Mouse (Mus musculus): ENCODE measurements at regions not wholly inside any gene's neighbourhood (a gene's known extent, or its start where the extent isn't known, plus 50 kb on each side); places are given as distances from the start of the nearest gene placed in this dataset.
"Not testable (repeated sequence)": the region's sequence is repeated elsewhere in the genome, so short reads cannot be mapped to it uniquely, and the experiment has no call there.

DNA sequence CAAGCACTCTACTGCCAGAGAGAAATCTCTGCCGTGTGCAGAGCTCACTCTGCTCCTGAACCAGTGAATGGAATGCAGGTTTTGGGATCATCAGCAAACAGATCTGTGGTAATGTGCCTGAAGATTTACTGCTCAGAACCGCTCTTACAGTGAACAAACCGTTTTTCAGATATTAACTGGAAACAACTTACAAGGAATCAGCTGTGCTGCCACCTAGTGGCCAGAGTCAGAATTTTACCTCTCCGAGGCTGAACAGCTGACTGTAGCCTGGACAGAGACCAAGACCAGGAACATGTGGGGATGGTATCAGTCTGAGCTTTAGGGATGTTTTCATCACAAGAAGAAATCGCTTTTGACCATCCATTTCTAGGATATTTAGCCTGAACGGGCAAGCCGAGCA is 65.3 kb downstream of the Gm15023 start:
- DNase-seq (ENCODE audit: low spot score), result peak; percentile 14

DNA sequence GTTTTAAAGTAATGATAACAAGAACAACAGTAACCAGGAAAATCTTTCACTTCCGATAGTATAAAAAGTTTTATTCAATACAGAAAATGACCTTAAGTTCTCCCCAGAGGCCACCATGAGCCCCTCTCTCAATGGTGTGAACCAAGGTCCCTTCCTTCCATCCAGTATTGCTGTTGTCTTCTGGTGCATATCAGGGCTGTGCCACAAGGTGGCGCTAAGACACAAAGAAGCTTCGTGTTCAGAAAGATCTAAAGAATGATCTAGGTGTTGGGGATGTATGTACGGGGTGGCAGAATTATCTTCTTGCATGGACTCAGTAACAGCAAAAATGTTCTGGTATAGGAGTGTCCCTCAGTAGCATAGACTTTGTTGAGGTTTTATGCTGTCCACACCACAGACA is 66.6 kb downstream of the Gm15023 start:
- DNase-seq (ENCODE audit: low spot score), result peak; percentile 6

DNA sequence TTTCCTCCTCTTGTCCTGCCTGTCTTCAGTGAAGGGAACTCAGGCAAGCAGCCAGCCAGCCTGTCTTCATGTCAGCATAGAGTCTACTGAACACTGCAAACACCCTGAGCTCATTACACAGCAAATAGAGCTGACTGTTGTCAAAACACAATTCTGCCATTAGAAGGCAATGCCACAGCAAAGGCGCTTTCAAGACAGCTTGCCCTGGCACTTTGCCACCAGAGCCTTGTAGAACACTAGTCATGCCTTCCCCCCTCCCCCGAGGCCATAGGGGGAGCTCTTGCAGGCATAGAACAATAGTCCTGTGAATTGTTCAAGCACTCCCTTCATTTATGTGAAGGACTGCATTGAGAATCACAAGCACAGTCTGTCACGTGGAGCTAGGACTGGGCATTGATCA is 75.8 kb downstream of the Gm15023 start:
- no peak for DNase-seq (ENCODE audit: low spot score)

DNA sequence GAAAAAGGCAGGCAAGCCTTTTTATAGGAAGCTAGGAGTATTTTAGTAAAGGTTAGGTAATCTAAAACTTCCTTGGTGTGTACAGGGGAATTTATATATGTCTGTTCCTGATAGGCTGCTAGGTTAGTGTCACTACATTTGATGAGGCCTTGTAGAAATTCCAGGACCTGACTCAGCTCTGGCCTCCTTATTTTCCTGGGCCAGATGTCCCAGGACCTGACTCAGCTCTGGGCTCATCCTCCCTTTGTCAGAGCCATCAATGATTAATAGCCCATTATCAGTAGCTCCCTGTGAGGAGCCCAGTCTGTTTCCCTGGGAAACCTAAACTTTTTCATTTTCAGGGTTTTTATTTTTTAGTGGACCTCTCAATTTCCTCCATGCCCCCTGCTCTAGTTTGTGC is 79.3 kb downstream of the Gm15023 start:
- DNase-seq (ENCODE audit: low spot score), result no peak

DNA sequence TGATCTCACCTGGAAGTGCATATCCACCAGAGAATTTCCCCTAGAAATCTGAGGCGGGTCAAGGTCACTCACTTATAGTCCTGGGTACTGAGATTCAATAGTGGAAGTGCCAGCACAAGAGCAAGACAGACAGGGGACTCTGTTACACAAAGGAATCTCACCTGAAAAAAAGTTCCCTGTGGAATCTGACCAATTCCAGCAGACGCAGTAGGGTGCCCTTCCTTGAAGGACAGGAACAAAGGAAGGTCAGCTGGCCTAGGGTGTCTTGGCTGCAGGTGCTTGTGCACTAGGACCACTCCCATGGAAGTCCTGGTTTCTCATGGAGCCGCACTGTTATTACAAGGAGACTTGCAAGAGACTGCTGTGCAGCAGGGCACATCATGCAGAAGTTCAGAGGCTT is 81.2 kb downstream of the Gm15023 start:
- no peak for DNase-seq (ENCODE audit: low spot score)

DNA sequence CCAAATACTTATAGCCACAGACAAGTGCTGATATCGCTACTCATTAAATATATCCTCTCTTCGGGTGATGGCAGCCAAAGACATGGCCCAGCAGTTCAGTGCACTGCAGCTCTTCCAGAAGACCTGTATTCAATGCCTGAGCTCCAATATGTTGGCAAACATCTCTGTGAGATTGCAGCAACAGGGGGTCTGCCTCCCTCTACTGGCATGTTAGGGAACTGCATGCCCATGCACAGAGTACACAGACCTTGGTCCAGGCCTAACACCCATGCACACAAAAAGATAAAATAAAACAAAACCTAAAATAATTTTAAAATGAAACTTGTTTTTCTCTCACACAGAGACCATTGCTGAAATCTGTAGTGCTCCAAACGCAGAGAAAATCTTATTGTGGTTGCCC is 82.1 kb upstream of the Zmat1 start:
- DNase-seq (ENCODE audit: low spot score), result peak; percentile 16

DNA sequence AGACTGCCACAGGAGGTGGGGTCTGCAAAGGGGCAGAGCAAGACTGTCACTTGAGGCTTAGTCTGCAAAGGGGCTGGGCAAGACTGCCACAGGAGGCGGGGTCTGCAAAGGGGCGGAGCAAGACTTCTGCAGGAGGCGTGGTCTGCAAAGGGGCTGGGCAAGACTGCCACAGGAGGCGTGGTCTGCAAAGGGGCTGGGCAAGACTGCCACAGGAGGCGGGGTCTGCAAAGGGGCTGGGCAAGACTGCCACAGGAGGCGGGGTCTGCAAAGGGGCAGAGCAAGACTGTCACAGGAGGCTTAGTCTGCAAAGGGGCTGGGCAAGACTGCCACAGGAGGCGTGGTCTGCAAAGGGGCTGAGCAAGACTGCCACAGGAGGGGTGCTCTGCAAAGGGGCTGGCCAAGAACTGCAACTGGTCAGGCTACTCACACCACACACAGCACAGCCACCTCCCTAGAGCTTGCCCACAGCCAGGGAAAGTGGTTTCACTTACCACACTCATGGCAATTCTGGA is 78.1 kb upstream of the Zmat1 start:
- DNase-seq (ENCODE audit: low spot score), result peak; percentile 83

DNA sequence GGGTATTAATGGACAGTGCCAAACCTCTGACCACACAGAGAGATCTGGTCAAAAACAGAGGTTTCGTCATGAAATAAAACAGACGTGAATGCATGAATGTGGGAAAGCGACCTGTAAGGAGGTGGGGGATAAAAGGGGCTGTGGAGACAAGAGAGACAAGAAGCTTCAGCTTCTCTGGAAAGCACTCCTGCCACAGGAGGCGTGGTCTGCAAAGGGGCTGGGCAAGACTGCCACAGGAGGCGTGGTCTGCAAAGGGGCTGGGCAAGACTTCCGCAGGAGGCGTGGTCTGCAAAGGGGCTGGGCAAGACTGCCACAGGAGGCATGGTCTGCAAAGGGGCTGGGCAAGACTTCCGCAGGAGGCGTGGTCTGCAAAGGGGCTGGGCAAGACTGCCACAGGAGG is 77.6 kb upstream of the Zmat1 start:
- DNase-seq (ENCODE audit: low spot score), result peak; percentile 55

DNA sequence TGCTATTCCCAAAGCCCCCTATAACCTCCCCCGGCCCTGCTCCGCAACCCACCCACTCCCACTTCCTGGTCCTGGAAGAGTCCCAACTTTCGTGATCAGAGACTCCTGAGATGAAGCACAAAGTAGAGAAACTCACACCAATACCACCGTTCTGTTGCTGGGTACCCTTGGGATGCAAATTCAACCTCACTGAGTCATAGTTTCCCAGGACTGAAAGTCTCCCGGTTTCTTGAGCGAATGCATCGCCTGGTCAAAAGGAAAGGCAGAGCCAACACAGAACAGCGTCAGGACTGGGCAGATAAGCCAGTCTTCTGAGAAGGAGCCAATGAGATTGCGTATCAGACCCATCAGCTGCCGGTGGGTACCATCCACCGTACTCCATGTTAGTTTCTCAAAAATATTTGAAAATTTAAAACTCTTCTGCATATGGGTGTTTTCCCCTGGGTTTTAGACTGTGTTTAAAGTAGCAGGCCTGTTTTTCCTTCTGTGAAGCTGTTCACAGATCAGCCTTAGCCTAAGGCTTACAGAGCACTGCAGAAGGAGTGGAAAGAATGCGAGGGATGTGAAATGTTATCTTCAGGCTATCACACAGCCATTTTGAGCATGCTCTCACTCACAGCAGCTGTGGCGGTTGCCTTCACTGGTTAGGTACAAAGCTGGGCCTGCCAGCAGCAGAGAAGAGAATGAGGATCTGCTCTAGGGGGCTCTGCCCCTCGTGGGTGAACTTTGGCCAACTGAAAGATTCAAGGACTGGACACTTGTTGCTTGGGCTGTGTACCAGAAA is 77.0 kb upstream of the Zmat1 start:
- DNase-seq (ENCODE audit: low spot score), result not testable (repeated sequence)

DNA sequence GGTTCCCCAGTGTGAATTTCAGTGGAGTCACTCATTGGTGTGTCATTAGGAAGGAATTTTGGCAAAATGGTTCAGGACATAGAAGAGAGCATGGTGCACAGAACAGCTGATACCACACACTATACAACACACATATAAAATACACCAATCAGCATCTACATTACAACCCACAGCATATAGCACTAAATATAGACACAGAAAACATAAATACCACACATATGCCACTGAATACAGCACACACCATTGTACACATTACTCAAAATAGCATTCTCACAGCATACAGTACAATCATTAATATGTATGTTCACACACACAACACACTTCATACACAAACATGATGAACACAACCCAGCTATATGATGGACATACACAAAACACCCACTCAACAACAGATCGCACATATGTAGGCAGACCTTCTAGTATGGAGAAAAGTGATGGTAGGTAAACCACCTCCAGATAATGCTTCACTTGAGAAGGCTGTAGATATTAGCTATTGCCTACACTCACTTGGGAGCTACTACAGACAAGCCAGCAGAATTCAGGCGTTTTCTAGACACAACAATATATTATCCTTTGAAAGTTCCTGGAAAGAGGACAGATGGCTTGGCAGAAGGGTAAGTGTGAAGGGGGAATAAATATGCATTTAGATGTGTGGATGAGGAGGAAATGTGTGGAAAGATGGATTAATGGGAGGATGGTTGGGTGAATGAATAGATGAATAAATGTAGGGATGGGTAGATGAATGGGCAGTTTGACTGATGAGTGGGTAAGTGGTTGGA is 71.6 kb upstream of the Zmat1 start:
- DNase-seq (ENCODE audit: low spot score), result no peak

DNA sequence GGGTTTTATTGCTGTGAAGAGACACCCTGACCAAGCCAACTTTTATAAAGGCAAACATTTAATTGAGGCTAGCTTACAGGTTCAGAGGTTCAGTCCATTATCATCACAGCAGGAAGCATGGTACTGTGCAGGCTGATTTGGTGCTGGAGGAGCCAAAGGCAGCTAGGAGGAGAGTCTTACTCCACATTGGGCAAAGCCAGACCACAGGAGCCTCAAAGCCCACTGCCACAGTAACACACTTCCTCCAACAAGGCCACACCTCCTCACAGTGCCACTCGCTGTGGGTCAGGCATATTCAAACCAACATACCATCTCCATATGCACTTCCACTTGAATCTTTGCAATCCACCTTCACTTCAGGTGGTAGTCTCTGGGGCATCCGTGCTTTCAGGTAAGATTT is 70.4 kb upstream of the Zmat1 start:
- DNase-seq (ENCODE audit: low spot score), result no peak

DNA sequence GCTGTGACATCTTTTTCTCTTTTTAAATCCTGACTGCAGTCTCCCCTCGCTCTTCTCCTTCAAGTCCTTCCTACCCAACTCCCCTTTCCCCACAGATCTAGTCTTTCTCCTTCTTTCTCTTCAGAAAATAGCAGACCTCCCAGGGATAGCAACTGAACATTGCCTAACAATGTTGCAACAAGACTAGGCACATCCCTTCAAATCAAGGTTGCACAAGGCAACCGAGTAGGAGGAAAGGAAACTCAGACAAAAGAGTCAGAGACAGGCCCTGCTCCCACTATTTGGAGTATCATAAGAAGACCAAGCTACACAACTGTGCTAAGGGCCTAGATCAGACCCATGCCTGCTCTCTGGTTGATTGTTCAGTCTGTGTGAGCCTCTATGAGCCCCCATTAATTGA is 66.9 kb upstream of the Zmat1 start:
- no peak for DNase-seq (ENCODE audit: low spot score)

DNA sequence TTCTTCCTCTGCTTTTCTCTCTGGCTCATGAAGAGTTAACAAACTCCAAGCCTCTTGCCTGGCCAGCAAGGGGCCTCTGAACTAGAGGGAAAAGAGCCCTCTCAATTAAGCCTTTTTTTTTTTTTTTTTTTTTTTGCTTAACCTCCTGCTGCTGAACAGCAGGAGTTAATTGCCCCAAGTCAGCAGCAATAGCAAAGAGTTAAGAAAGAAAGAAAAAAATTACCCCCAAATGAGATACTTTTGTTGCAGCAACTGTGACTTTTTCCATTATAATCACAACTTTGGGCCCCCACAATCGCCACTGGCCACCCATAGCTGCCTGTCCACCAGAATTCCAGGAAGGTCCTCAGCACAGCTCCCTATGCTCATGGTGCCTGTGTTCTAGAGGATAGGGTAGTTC is 60.4 kb upstream of the Zmat1 start:
- no peak for DNase-seq (ENCODE audit: low spot score)

DNA sequence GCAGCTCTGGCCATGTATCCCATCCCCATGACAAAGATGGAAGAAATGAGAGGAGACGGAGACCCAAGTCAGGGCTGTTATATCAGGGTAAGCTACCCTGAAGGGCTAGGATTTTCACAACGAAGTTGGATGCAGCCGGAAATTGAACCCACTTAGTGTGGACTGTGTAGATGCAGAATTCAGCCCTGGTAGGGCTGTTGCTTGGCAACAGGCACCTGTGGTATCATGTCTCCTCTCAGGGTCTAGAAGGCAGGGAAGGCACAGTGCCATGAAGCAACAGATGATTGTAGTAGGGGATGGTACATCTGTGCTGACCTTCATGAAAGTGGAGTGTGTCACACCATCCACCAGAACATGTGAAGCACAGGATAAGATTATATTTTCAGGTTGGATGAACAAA is 51.2 kb upstream of the Zmat1 start:
- DNase-seq (ENCODE audit: low spot score), result no peak

DNA sequence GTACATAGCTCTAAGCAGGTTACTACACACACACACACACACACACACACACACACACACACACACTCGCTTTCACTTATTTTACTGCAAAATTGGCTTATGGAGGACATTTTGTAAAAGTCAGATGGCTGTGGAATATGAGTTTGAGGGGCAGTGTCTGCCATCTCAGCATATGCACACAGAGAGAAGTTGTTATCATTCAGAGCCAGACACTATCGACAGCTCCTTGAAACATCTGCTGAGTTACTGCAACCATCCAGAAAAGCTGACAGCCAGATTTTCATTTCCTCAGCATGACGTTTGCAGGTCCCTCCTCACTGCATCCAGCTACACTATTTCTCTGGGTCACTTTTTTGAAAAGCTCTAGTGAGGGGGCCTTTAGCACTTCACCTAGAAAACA is 49.9 kb upstream of the Zmat1 start:
- no peak for DNase-seq (ENCODE audit: low spot score)

Measured in testis, postnatal 14 days (tissue).